Mouse (Mus musculus) kidney, adult 10 weeks (tissue): ENCODE measurements around the gene Lad1. TPM values are rescaled to one million over a fixed set of nuclear protein-coding genes. Genes with fewer than 3 reads are reported as not detected.

Experiments
- polyA plus RNA-seq: library from polyadenylated mRNA; stranded (reverse); fragments of 350-450 nt; fragmentation: Illumina TruSeq; extraction: RNeasy Lipid Tissue Mini Kit (QIAGEN cat#74804); gene quantifications from one replicate; pipeline ENCODE4 v1.2.3, GENCODE M21; 2014; ENCODE audit warnings: low read depth, low replicate concordance

Gene Lad1
- 8.3 TPM for polyA plus RNA-seq

DNA sequence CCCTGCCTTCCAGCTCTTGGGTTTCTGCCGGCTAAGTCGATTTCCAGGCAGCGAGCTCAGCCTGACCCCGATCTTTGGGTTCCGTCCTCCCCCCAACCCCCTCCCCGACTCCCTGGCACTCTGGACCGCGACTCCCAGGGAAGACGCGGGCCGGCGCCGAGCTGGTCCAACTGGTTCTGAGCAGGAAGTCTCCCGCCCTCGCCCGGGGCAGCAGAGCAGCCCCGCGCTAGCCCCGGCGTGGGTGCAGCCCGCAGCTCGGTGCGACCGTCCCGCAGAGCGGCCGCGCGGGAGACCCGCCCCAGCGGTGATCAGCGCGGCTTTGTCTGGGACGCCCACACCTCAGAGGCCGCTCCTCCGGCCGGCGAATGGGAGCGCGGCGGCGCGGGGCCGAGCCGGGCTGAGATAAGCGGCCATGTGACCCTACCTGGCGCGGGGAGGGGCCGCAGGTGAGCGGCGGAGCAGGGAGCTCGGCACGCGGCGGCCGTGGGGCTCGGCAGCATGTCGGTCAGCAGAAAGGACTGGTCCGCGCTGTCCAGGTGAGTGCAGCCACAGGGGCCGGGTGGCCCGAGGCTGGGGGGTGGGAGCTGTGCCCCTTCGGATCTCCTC lies at the start of gene Lad1:
Gene Lad1, plus strand, starts transcription at position 118 of the 606 bp plus-strand sequence.

DNA sequence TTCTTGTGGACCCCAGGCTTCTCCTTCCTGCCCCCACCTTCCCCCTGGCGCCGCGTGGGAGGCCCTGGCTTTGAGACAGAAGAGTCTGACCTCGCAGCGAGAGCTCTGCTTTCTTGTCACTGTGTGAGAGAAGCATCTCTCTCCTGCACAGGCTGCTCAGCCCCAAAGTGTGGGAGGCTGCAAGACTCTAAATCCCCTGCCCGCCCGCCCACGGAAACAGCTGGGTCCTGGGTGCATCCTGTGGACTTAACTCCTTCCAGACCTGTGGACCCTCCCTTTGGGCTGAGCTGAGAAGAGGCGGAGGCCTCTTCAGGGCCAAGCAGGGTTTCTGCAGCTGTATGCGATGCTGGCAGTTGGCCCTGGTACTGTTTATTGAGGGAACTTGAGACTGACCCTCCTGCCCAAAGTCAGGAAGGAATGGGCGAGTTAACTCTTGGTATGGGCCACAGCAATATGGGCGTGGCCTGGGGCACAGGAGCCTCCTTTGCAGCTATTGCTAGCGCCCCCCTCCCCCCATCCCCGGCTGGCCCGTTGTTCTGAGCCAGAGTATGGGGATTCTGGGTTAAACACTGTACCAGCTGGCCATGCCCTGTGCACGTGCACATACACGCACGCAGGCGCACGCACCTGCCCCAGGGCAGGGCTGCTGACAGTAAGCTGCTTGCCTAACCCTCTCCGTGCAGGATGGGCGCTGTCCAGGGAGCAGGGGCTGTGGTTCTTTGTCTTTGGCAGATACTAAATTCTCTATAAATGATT lies 39.4 kb upstream of the Lad1 start, which contains the start of gene Tnni1:
Gene Tnni1, plus strand, starts transcription at position 655 of the 756 bp plus-strand sequence.

DNA sequence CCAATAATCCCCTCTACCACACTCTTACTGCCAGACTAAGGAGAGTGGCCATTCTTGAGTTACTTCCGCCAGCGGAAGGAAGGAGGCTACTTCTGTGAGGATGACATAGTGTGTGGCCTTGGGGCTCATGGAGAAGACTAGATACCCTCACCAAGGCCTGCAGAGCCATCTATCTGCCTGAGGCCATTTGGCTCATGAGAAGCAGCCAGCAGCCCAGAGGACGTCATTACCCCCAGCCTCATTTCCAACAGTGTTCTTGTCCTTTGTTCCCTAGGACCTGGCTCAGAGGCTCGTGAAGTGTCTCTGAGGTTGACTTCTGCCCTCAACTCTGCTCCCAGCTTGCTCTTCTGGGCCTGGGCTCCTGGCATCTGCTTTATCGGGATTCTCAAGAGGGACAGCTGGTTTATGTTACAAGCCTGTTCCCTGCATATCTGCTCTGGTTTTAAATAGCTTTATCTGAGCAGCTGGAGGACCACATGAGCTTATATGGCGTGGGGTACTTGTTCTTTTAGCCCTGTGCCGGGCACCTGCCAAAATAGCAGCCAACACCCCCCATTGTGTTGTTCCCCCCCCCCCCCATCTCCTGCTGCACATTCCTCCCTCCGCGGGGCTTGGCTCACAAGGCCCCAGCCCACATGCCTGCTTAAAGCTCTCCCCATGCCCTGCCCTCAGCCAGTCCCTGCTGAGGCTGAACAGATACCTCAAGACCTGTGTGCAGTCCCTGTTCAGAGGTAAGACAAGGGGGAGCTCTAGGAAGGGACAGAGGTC lies 17.5 kb downstream of the Lad1 start, which contains the start of gene Tnnt2:
Gene Tnnt2, plus strand, starts transcription at position 639 of the 768 bp plus-strand sequence.

Other genes with a start within 250 kb of the Lad1 start
- 3.2 TPM for gene Nav1, start 211.3 kb upstream of the Lad1 start, polyA plus RNA-seq
- 20.7 TPM for gene Csrp1, start 98.5 kb upstream of the Lad1 start, polyA plus RNA-seq
- gene Phlda3, start 52.5 kb upstream of the Lad1 start, polyA plus RNA-seq, result 0.89 TPM
- gene Tnni1, start 39.2 kb upstream of the Lad1 start, polyA plus RNA-seq, result not detected
- not detected for gene Tnnt2, start 17.8 kb downstream of the Lad1 start, polyA plus RNA-seq
- gene Pkp1, start 100.6 kb downstream of the Lad1 start, polyA plus RNA-seq, result not detected
- not detected for gene Igfn1, start 187.7 kb downstream of the Lad1 start, polyA plus RNA-seq
- gene Tmem9, start 189.6 kb downstream of the Lad1 start, polyA plus RNA-seq, result 6.1 TPM
- gene Ascl5, start 232.2 kb downstream of the Lad1 start, polyA plus RNA-seq, result not detected
- gene Cacna1s, start 234.2 kb downstream of the Lad1 start, polyA plus RNA-seq, result not detected